In the genomic region with DNA sequence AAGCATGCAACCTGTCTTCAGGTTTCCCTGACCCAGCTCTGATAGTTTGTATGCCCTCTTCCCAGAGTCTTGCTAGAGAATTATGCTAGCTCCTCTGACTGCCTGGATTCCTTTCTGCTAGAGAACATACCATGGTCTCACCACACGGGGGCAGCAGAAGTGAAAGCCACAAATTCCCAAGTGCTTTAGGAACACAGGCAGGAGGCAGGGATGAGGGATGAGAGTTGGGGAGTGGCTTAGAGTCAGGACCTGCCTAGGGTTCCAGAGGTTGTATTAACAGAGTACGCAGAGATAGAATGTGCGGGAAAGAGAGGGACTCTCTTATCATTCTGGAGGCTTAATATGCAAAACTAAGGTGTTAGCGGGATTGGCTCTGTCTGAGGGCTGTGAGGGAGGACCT, we compare ENCODE assay signal across 8 mouse cellular contexts.
A peak's percentile ranks its signal among the peaks of the same experiment; 100 is the strongest.
DNase-seq lines count a peak whose midpoint lies in the region; ATAC-seq and TF ChIP-seq lines count a peak whose summit lies in the region.

No protein-coding gene starts in this region.

- H3K36me3 ChIP-seq in thymus, adult 2 months (ENCODE audit: control insufficient read depth, insufficient read depth, low read length), result no peaks in the 10 kb centered on the region
- no peaks in the 10 kb centered on the region for H3K36me3 ChIP-seq in limb, embryonic 11.5 days (ENCODE audit: control insufficient read depth, insufficient read depth, low read length)
- no peaks in the 10 kb centered on the region for H3K36me3 ChIP-seq in neural tube, embryonic 13.5 days

- no peak overlapping the region for H3K27ac ChIP-seq in thymus, adult 2 months (ENCODE audit: control insufficient read depth, insufficient read depth, low read length)
- no peak overlapping the region for H3K27ac ChIP-seq in limb, embryonic 11.5 days (replicated peaks; ENCODE audit: low read depth, low read length)
- no peak overlapping the region for H3K27ac ChIP-seq in neural tube, embryonic 13.5 days (replicated peaks)

- no peak; the same call in 1 of the 2 replicates for TF ChIP-seq CTCF in thymus, adult 2 months (IDR thresholded peaks at IDR 0.05; ENCODE audit: borderline replicate concordance, control insufficient read depth, extremely low read depth, insufficient read depth, low read length, poor library complexity)

- no peak for ATAC-seq in limb, embryonic 11.5 days (ENCODE audit: insufficient number of reproducible peaks, low FRiP score, low TSS enrichment, low read depth)
- ATAC-seq in neural tube, embryonic 13.5 days (ENCODE audit: low read depth), result peak; percentile 63

- no peak overlapping the region for H3K4me2 ChIP-seq in limb, embryonic 11.5 days (ENCODE audit: low read depth, severe bottlenecking)
- no peak overlapping the region for H3K4me2 ChIP-seq in neural tube, embryonic 13.5 days

- no peaks in the 10 kb centered on the region for H3K9me3 ChIP-seq in limb, embryonic 11.5 days (ENCODE audit: control insufficient read depth, low read length)
- H3K9me3 ChIP-seq in neural tube, embryonic 13.5 days, result no peaks in the 10 kb centered on the region

- no peak for TF ChIP-seq POLR2A in thymus, adult 2 months (IDR thresholded peaks at IDR 0.05; ENCODE audit: control insufficient read depth, extremely low read depth, insufficient read depth, low read length, poor library complexity)

- DNase-seq in thymus, adult 2 months, result peak; percentile 4
- DNase-seq in thymus, adult 18-20 months, result no peak
- peak; percentile 73 to 78 for DNase-seq in cerebellum, postnatal 10 days
- DNase-seq in frontal cortex, postnatal 14 days (ENCODE audit: low spot score in 2 of 2), result peak; percentile 24 to 63
- peak; percentile 23 to 52 for DNase-seq in kidney, adult 8-10 months
- DNase-seq in limb, embryonic 11.5 days (ENCODE audit: low spot score), result peak; percentile 87
- DNase-seq in yolk sac, embryonic 10.5 days (ENCODE audit: low spot score), result peak; percentile 26

- no peaks in the 10 kb centered on the region for H3K4me1 ChIP-seq in thymus, adult 2 months (replicated peaks; ENCODE audit: control insufficient read depth, insufficient read depth, low read length)
- no peaks in the 10 kb centered on the region for H3K4me1 ChIP-seq in limb, embryonic 11.5 days (ENCODE audit: control insufficient read depth, insufficient read depth, low read length)
- no peaks in the 10 kb centered on the region for H3K4me1 ChIP-seq in neural tube, embryonic 13.5 days (replicated peaks)

- no peaks in the 10 kb centered on the region for H3K27me3 ChIP-seq in thymus, adult 2 months (ENCODE audit: control insufficient read depth, insufficient read depth, low read length)
- no peaks in the 10 kb centered on the region for H3K27me3 ChIP-seq in limb, embryonic 11.5 days (ENCODE audit: control insufficient read depth, insufficient read depth, low read length)
- H3K27me3 ChIP-seq in neural tube, embryonic 13.5 days, result no peaks in the 10 kb centered on the region

- H3K4me3 ChIP-seq in thymus, adult 2 months (ENCODE audit: control insufficient read depth, insufficient read depth, low read length), result no peak overlapping the region
- no peak overlapping the region for H3K4me3 ChIP-seq in limb, embryonic 11.5 days (ENCODE audit: low read depth, low read length)
- H3K4me3 ChIP-seq in neural tube, embryonic 13.5 days, result no peak overlapping the region

- WGBS in thymus, adult 2 months, result 49% methylated on average over 4 of the region's 4 CpGs
- WGBS in limb, embryonic 11.5 days, result 26% methylated on average over 4 of the region's 4 CpGs
- 28% methylated on average over 4 of the region's 4 CpGs for WGBS in neural tube, embryonic 13.5 days

- H3K9ac ChIP-seq in limb, embryonic 11.5 days (ENCODE audit: low read length), result no peak overlapping the region
- H3K9ac ChIP-seq in neural tube, embryonic 13.5 days, result no peak overlapping the region

Comparison
In these comparisons a context has a peak if more than half of its experiments do, and no peak if none do; other contexts are left out.
1. DNase-seq: peak in thymus, adult 2 months (single experiment), cerebellum, postnatal 10 days (2 of 2), frontal cortex, postnatal 14 days (2 of 2), kidney, adult 8-10 months (2 of 2), limb, embryonic 11.5 days (single experiment) and yolk sac, embryonic 10.5 days (single experiment); none in thymus, adult 18-20 months (0 of 2).